Mouse (Mus musculus): ENCODE results near the gene Rab15. TPM values are rescaled to one million over a fixed set of nuclear protein-coding genes. Genes with fewer than 3 reads are reported as not detected.

Gene Rab15
- total RNA-seq, 2 experiments from 2014 or later = 0.86 to 1.8 TPM

DNA sequence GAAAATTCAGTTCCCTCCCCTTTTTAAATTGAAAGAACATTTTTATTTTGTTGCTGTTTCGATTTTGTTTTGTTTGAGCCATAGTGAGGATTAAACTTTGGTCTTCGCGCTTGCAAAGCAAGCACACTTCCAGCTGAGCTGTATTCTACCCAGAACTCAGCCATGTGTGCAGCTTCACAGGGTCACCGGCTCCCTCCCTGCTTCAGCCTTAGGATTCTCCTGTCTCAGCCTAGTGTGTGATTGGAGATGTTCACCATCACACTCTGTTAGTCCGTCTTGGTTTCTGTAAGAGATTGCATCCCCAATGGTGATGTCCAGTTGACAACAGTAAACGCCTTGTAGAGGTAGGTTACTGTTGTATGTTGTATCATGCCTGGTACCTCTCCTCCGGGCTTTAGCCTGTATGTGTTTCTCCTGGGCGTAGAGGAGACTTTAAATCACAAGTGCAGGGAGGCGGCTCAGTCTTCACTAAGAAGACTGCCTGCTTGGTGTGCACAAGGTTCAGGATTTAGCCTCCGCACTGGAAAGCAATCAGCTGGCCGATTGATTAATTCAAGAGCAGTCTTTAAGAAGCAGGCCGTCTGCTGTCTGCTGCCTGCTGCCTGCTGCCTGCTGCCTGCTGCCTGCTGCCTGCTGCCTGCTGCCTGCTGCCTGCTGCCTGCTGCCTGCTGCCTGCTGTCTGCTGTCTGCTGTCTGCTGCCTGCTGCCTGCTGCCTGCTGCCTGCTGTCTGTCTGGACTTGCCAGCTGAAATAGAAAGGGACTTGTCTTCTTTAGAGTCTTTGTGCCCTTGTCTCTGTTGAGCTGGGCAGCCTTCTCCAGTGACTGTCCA, 41.9 kb downstream of the Rab15 start:
- no peak for DNase-seq
- intact Hi-C loops (cut with DNase I) = no loop called here

DNA sequence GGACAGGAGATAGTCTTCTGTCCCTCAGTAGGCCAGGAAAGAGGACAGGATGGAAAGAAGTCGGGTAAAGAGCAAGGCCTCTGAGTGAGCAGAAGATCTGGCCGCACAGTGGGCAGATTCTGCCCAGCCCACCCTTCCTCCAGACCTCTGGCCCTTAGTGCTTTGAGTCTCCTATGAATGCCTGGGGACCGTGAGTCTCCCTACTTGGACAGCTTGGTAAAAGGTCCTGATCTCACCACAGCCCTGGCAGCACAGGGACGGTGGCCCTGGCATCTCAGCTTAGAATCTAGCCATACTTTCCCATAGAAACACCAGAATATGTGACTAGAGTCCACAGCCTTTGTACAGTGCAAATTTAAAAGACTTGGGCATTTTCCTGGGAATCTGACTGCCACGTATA, 42.8 kb downstream of the Rab15 start:
- intact Hi-C loops (cut with DNase I) = no loop called here
- no peak for DNase-seq

DNA sequence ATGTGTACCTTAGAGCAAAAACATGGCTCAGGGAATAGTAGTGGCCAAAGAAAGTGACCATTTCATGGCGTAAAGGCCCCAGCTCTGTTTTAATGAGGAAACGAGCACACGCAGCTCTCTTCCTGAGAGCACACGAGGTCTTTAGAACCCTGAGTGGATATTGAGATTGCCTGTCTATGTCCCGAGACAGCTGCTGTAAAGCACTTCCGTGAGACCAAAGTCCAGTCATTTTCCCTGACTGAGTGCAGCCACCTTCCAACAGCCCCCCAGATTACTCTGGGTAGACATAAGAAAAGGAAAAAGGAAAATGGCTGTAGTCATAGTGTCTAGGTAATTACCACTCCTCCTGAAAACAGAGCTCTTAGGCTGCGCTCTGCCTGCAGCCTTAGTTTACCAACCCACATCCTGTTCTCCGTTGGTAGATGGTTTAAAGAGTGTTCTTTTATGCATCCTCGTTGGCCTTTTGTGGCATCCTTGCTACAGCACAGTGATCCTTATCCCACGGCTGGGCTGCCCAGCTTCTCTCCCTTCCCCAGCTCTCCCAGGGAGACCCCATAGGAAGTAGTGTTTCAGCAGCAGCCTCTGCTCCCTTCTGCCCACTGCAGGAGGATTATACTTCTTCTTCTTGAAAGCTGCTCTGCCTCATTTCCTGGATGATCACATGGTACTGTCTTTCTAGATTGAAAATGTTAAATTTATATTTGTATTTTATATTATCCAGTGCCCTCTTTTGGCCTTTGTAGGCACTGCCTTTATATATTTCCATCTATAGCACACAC, 44.2 kb downstream of the Rab15 start:
- intact Hi-C loops (cut with DNase I) = no loop called here
- no peak for DNase-seq

DNA sequence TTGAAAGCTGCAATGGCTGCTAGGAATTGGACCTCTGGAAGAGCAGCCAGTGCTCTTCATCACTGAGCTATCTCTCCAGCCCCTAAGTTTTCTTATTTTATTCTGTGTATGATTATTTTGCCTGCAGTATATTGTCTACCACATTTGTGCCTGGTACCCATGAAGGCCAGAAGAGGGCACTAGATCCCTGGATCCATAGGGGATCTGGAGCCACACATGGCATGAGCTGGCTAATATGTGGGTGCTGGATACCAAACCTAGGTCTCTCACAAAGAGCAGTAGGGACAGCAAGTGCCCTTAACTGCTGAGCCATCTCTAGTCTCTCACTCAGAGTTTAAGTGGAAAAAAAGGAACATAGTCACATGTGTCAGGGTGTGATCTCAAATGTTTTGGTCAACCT, 44.9 kb downstream of the Rab15 start:
- intact Hi-C loops (cut with DNase I) = no loop called here

DNA sequence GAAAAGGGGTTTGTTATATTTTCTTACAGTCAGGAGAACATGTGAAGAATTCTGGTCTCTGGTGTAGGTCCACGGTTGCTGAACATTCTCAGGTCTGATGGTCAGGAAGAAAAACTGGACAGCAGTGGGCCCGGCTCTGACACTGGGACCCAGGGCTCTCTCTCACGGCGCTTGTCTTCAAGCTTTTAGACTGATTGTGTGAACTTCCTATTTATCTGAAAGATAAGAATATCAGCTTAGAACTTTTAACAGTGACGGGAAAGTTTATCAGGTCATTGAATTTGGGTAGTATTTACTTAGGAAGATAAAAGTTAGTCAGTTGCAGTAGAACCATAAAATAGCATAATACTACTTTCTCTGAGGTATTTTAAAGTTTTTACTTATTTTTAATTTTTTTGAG, 45.8 kb downstream of the Rab15 start:
- intact Hi-C loops (cut with DNase I) = no loop called here
- DNase-seq = no peak

More for the DNA sequence above, 44.9 kb downstream of the Rab15 start:
- no peak for DNase-seq

DNA sequence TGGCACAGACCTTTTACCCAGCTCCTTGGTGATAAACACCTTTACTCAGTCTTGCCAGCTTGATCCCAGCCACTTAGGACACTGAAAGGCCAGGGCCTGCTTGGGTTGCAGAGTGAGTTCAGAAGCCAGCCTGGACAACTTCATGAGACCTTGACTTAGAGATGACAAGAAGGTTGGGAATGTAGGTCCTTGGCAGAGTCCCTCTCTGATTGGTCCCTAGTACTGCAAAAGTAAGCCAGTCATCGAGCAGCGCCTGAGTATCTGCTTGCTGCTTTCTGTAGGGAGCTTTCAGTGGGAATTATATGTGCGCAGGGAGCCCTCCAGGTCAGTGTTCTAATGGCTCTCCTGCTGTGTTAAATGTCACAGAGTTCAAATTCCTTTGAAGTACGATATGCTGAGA, 47.6 kb downstream of the Rab15 start:
- intact Hi-C loops (cut with DNase I) = no loop called here
- DNase-seq = no peak

DNA sequence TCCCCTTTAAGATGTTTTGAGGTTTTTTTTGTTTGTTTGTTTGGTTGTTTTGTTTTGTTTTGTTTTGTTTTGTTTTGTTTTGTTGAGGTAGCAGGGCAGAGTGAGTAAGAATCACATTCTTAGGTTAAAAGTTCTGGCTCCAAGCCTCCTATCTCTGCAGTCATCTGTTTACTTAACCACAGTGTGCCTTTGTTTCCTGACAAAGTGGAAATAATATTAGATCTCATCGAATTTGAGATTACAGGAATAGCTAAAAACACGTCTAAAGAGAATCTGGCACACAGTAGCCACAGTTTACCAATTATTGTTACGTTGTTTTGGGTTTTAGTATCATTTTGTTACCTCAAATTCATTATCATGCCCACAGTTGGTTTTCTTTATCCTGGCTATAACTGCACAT, 48.1 kb downstream of the Rab15 start:
- no peak for DNase-seq
- intact Hi-C loops (cut with DNase I) = no loop called here

DNA sequence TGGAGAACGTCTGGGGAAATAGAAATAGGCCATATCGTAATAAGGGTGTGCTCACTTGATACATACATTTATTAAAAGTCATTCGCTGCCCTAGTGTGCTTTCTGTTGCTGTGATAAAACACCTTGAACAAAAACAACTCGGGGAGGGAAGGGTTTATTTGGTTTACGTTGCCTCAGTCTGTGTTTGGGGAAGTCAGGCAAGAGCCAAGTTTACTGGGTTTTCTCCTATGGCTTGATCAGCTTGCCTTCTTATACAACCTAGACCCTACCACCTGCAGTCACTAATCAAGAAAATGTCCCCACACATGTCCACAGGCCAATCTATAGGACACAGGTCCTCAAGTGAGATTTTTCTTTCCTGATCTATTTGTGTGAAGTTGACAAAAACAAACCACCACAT, 51.2 kb downstream of the Rab15 start:
- intact Hi-C loops (cut with DNase I) = no loop called here
- no peak for DNase-seq

DNA sequence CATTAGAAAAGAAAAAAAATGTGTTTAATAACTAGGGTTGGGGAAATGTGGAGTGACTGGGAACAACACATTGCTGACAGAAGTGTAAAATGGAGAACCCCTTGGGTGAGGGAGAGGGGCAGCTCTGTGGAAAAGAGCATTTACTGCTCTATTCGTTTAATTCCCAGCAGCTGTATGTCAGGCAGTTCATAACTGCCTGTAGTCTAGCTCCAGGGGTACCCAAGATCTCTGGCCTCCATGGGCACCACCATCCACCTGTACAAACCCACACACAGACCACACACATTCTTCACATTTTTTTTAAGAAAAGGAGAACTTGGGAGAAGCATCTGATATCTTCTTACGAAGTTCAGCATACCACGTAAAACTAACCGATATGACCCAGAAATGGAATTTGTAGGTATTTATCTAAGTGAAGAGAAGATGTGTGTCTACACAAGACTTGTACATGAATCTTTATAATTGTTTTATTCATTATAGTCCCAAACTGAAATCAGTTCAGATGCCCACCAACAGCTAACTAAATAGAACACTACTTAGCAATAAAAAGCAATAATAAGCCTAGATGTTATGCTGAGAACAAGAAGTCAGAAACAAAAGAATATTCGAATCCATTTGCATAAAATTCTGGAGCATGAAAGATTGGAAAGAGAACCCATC, 51.7 kb downstream of the Rab15 start:
- DNase-seq = no peak
- intact Hi-C loops (cut with DNase I) = no loop called here

DNA sequence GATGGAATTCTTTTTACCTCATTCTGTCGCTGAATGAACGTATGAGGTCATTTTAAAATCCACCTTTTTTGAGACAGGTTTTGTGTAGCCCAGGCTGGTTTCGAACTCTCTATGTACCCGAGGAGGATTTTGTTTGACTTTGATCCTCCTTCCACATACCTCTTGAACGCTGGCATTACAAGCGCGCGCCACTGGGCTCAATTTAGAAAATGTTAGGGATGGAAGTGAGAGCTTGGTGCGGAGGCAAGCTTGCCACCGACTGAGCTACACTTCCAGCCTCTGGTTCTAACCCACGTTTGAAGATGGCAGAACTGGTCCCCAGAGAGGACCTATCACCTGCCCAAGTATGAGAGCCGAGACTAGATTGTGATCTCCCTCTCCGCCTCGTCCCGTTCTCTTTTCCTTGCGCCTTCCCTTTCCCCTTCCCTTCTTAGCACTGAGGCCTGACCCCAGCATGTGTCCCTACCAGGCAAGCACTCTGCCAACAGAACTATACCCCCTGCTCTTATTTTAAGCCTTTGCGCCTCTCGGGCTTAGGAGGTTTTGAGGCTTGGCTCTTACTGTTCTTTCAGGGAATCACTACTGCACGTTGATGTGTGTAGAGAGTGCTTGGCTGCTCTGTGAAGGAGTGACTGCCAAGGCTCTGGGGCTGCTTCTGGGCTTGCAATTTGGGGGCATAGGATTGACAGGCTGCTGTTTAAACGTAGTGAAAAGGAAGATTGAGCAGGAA, 56.6 kb downstream of the Rab15 start:
- peak; percentile 14 to 22 for DNase-seq
- intact Hi-C loops (cut with DNase I) = no loop called here

DNA sequence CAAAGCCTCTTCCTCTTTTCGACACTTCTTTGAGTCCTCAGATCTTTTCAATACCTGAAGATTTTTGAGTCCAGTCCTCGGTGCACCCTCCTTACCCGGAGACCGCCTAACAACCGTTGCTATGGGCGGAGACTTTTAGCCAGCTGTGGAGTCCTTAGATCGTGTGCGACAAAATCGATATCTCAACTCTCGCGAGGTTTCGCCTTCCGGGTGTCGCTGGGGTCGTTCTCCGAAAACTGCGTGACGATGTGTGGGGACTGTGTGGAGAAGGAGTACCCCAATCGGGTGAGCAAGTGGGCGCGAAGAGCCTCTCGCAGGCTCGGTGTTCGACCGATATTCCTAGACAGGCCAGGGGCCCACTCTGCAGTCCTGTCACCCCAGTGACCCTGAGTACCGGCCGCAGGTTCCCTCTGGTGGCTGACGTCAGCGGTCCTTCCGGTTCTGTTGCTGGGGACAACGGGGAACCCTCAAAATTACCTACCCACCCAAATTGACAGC, 57.3 kb downstream of the Rab15 start, which contains the start of the genes Churc1 and Fntb:
Churc1 (plus strand) TSS at position 185 of the 498 bp plus-strand sequence.
Fntb (plus strand) TSS at position 236 of the 498 bp plus-strand sequence.
- peak; percentile 89 to 95 for DNase-seq
- intact Hi-C loops (cut with DNase I) = no loop called here

DNA sequence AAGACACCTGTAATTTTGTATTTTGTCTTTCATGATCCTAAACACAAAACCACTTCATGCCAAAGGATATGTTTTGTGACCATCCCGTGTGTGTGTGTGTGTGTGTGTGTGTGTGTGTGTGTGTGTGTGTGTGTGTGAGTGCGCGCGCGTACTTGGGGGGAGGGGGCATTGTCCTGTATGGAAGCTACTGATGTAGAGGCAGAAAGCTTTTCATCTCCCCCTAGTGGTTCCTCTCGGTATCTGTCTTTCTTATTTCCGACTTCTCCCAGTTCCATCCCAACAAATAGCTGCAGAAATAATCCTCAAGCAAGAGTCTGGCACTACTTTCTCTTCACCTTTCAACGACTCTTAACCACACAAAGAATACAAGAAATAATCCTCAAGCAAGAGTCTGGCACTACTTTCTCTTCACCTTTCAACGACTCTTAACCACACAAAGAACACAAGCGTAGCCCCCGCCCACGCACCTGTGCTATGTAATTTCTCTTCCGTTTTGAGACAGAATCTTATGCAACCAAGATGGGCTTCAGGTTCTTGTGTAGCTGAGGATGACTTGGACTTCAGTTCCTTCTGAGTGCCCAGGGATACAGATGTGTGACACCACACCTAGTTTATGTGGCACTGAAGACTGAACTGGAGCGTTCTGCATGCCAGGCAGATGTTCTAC, 69.9 kb downstream of the Rab15 start:
- intact Hi-C loops (cut with DNase I) = no loop called here

DNA sequence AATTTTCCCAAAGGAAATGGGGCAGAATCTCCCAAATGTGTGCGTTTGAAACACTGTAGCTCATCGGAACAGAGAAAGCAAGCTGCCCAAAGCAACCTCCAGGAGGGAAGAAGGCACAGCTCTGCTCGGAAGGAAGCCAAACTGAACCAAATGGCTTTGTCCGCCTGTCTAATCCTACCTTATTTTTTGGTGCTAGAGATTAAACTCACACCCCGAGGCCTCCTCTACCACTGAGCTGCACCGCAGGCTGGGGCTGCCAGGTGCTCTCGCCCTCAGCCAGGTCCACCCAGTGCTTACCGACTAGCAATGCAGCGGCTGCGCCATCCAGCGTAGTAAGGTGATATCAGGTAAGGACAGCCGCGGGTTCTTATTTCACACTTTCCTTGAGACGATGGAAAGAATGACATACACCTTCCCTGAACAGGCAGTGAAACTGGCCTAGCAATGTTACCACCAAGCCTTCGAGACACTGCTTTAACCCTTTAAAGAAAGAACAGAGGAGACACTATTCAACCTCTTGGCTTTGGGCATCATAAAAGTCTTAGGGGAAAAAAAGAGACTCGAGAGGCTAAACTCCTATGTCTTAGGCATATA, 71.7 kb downstream of the Rab15 start:
- intact Hi-C loops (cut with DNase I) = no loop called here
- no peak for DNase-seq

More for the DNA sequence above, 69.9 kb downstream of the Rab15 start:
- peak in 1 of 2 experiments; percentile 44 for DNase-seq

Other genes with a start within 250 kb of the Rab15 start
- gene Sptb, start 112.4 kb downstream of the Rab15 start, total RNA-seq (2021) = 10 to 100 TPM; 67.8 to 70.3 TPM
- 10 to 100 TPM; 81.6 to 88.1 TPM for gene Churc1, start 57.4 kb downstream of the Rab15 start, total RNA-seq (2021)
- gene Fntb, start 57.3 kb downstream of the Rab15 start, total RNA-seq (2021) = 10 to 100 TPM; 15.2 to 18.9 TPM
- not detected for gene Gpx2, start 27.4 kb downstream of the Rab15 start, total RNA-seq (2021)
- gene Max, start 139.3 kb upstream of the Rab15 start, total RNA-seq (2021) = 10 to 100 TPM; 62.6 to 71.9 TPM